In the genomic region with DNA sequence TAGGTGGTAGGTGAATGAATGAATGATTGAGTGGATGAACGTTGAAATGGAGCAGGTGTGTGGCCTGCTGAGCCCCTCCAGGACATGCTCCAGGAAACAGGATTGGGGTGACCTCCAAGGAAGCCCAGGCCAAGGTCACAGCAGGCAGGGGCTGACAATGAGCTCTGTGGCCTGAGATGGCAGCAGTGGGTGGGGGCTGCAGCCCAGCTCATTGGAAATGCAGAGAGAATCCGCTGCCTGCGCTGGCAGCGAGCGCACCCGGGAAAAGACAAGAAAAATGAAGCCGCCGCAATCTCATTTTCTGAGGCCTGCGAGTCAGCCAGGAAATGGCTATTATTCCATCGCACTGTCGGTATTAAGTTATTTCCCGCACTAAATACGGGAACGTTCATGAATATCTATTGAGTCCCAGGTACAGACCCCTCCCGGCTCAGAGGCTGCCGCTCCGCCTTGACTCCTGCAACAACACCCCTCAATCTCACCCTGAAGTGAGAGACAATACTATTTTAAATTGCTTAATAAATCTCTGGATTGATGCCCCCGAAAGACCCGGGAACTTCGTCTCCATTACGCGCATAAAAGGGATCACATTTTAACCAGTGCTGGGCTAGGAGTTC, we compare ENCODE assay signal across 19 mouse cellular contexts.
DNase-seq lines count a peak whose midpoint lies in the region; ATAC-seq and TF ChIP-seq lines count a peak whose summit lies in the region.
"Had no signal": no experiment of that assay in that cellular context is flagged by ENCODE, and none has a peak within 500 bp of the region (broad histone marks: within the 10 kb centered on the region; RNA-seq: fewer than 3 reads in every experiment).

No protein-coding gene starts in this region.

- H3K4me2 ChIP-seq in hindbrain, embryonic 15.5 days, result peak overlapping the region; percentile 43
- peak overlapping the region; percentile 21; the same call in 1 of the 2 replicates for H3K4me2 ChIP-seq in midbrain, postnatal 0 days (ENCODE audit: low read depth, low read length, poor library complexity, severe bottlenecking)
- H3K4me2 ChIP-seq in kidney, embryonic 16.5 days (replicated peaks; ENCODE audit: low read depth, low read length), result no peak overlapping the region
- H3K4me2 ChIP-seq: embryonic facial prominence, embryonic 13.5 days had no signal

- H3K27ac ChIP-seq in hindbrain, embryonic 15.5 days (replicated peaks), result peak overlapping the region; percentile 71
- peak overlapping the region; percentile 26; the same call in 1 of the 2 replicates for H3K27ac ChIP-seq in midbrain, postnatal 0 days (ENCODE audit: low read depth, low read length)
- no peak overlapping the region for H3K27ac ChIP-seq in kidney, embryonic 16.5 days (ENCODE audit: low read length)
- H3K27ac ChIP-seq: embryonic facial prominence, embryonic 13.5 days; limb, embryonic 10.5 days; liver, embryonic 14.5 days; stomach, postnatal 0 days had no signal

- no peak overlapping the region for H3K4me3 ChIP-seq in hindbrain, embryonic 15.5 days
- no peak overlapping the region for H3K4me3 ChIP-seq in midbrain, postnatal 0 days (ENCODE audit: low read depth, low read length)
- H3K4me3 ChIP-seq in kidney, embryonic 16.5 days (ENCODE audit: low read length), result no peak overlapping the region
- H3K4me3 ChIP-seq: embryonic facial prominence, embryonic 13.5 days; limb, embryonic 10.5 days had no signal

- TF ChIP-seq POLR2A in brain, embryonic 14.5 days (IDR thresholded peaks at IDR 0.05; ENCODE audit: borderline replicate concordance, extremely low read depth, insufficient read depth, insufficient read length, poor library complexity, severe bottlenecking), result no peak

- no peaks in the 10 kb centered on the region for H3K36me3 ChIP-seq in hindbrain, embryonic 15.5 days
- H3K36me3 ChIP-seq in midbrain, postnatal 0 days (ENCODE audit: insufficient read depth, low read length), result no peaks in the 10 kb centered on the region
- no peaks in the 10 kb centered on the region for H3K36me3 ChIP-seq in kidney, embryonic 16.5 days (ENCODE audit: insufficient read depth, low read length)
- H3K36me3 ChIP-seq: embryonic facial prominence, embryonic 13.5 days; G1E; limb, embryonic 10.5 days had no signal

- no peaks in the 10 kb centered on the region for H3K27me3 ChIP-seq in hindbrain, embryonic 15.5 days
- H3K27me3 ChIP-seq in midbrain, postnatal 0 days (ENCODE audit: insufficient read depth, low read length), result no peaks in the 10 kb centered on the region
- peaks cover 8% of the 10 kb centered on the region; the same call in 1 of the 2 replicates for H3K27me3 ChIP-seq in kidney, embryonic 16.5 days (ENCODE audit: insufficient read depth, low read length)

- no peak overlapping the region for H3K9ac ChIP-seq in hindbrain, embryonic 15.5 days
- 0 out of 2 replicates have a peak overlapping the region, but pooled peaks have one; percentile 24 for H3K9ac ChIP-seq in midbrain, postnatal 0 days (replicated peaks; ENCODE audit: low read length, poor library complexity, severe bottlenecking)
- no peak overlapping the region for H3K9ac ChIP-seq in kidney, embryonic 16.5 days (replicated peaks; ENCODE audit: low read length)
- H3K9ac ChIP-seq: embryonic facial prominence, embryonic 13.5 days; liver, embryonic 14.5 days had no signal

- peaks cover 22% of the 10 kb centered on the region for H3K4me1 ChIP-seq in hindbrain, embryonic 15.5 days (replicated peaks)
- peaks cover 4% of the 10 kb centered on the region; the same call in 1 of the 2 replicates for H3K4me1 ChIP-seq in midbrain, postnatal 0 days (ENCODE audit: insufficient read depth, low read length)
- H3K4me1 ChIP-seq in kidney, embryonic 16.5 days (ENCODE audit: insufficient read depth, low read length), result 0 out of 2 replicates have a peak, but pooled peaks cover 4% of the 10 kb centered on the region
- H3K4me1 ChIP-seq: limb, embryonic 10.5 days had no signal

- no peak; the same call in 1 of the 2 replicates for ATAC-seq in hindbrain, embryonic 15.5 days (ENCODE audit: low FRiP score, low read depth)
- no peak for ATAC-seq in midbrain, postnatal 0 days (ENCODE audit: low FRiP score)
- no peak for ATAC-seq in kidney, embryonic 16.5 days (ENCODE audit: low FRiP score, low TSS enrichment)

- H3K9me3 ChIP-seq in hindbrain, embryonic 15.5 days, result no peaks in the 10 kb centered on the region
- H3K9me3 ChIP-seq in midbrain, postnatal 0 days (ENCODE audit: low read length), result no peaks in the 10 kb centered on the region
- H3K9me3 ChIP-seq in kidney, embryonic 16.5 days (ENCODE audit: low read length), result no peaks in the 10 kb centered on the region
- H3K9me3 ChIP-seq: embryonic facial prominence, embryonic 13.5 days; limb, embryonic 10.5 days had no signal

- no peak for TF ChIP-seq CTCF in brain, embryonic 14.5 days (IDR thresholded peaks at IDR 0.05; ENCODE audit: borderline replicate concordance, extremely low read depth, insufficient read depth, insufficient read length)
- TF ChIP-seq CTCF in midbrain, postnatal 0 days (IDR thresholded peaks at IDR 0.05), result peak; percentile 20

- DNase-seq in embryo, embryonic 11 days, result peak; percentile 17
- no peak for DNase-seq in embryo, embryonic 10 days (ENCODE audit: low spot score)
- peak; percentile 77 for DNase-seq in brain, embryonic 14.5 days (ENCODE audit: low read depth)
- peak; percentile 60 for DNase-seq in midbrain, postnatal 0 days (ENCODE audit: low spot score)
- no peak for DNase-seq in lung, postnatal 25 days (ENCODE audit: low spot score)
- no peak for DNase-seq in adrenal gland, postnatal 25 days
- DNase-seq: adrenal gland, postnatal 10 days; cerebellum, postnatal 36 days; gastrocnemius, postnatal 36 days; kidney, postnatal 14 days; lung, postnatal 36 days; thymus, postnatal 4 days had no signal

- 19% methylated on average over 22 of the region's 22 CpGs for WGBS in hindbrain, embryonic 15.5 days
- WGBS in midbrain, postnatal 0 days, result 24% methylated on average over 22 of the region's 22 CpGs
- 53% methylated on average over 22 of the region's 22 CpGs for WGBS in kidney, embryonic 16.5 days

Comparison
In these comparisons a context has a peak if more than half of its experiments do, and no peak if none do; other contexts are left out.
1. DNase-seq: peak in embryo, embryonic 11 days (single experiment), brain, embryonic 14.5 days (single experiment) and midbrain, postnatal 0 days (single experiment); none in embryo, embryonic 10 days (single experiment), lung, postnatal 25 days (single experiment) and adrenal gland, postnatal 25 days (single experiment).